Mouse (Mus musculus): ENCODE data around the gene Zdhhc1.

GRCm38 (mm10) chr8:105538940-105539339 is 42.2 kb upstream of the Zdhhc1 start:
- TF ChIP-seq CTCF (IDR thresholded peaks at IDR 0.05; ENCODE audit: insufficient read depth, low read depth, low read length) (no peak), POLR2A (IDR thresholded peaks at IDR 0.05; ENCODE audit: insufficient read depth, low read depth, low read length) (no peak)

All from olfactory bulb, adult 2 months (tissue).